Mouse (Mus musculus): ENCODE measurements around the gene Cbx6.

GRCm38 (mm10) chr15:79834881-79835260, 383 bp upstream of the Cbx6 start:
- no peak for TF ChIP-seq CTCF (IDR thresholded peaks at IDR 0.05; ENCODE audit: low read depth, low read length)
- no peak for TF ChIP-seq POLR2A (IDR thresholded peaks at IDR 0.05; ENCODE audit: extremely low read depth, insufficient read depth, low read length)
